1 mouse cellular context compared by ENCODE assay signal in the genomic region with DNA sequence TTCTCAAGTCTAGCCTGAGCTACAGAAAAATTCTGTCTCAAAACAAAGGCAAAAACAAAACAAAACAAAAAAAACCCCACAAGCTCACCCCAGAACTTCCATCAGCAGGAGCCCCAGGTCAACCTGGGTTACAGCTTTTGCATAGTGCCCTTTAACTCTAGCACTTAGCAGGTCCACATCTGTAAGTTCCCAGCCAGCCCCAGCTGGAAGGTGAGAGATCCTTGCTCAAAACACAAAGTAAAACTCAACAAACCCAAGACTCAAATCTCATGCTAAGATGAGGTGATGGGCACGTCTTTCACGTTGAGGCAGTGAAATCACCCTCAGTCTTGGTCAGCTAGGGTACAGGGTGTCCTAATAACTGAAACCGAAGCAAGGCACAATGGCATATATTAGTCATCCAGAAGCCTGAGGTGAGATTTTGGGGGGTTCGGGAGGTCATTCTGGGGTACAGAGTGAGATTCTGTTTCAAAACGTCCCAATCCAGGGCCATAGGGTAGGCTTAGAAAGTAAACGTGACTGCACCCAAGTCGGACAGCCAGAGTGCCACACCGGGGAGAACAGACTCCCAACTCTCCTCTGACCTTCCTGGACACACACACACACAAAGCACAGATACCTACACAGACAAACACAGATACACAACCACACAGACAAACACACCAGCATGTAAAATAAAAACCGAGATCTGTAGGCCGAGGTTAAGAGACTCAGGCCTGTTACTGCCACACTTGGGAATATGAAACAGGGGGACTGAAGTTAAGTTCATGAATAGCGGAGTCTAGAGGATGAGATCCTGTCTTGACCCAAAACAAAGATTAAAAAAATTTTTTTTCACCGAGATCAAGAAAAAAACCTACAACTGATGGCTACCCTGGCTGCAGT.
TF ChIP-seq lines count a peak whose summit lies in the region.

No protein-coding gene starts in this region.

TF ChIP-seq in CH12.LX, 34 proteins besides CTCF, POLR2A, EP300 and RAD21:
- TF ChIP-seq MYC (IDR thresholded peaks at IDR 0.05; ENCODE audit: low read depth, low read length) (no peak; the same call in 1 of the 2 replicates), ZKSCAN1 (IDR thresholded peaks at IDR 0.05; ENCODE audit: borderline replicate concordance, low read depth, low read length) (peak; percentile 17; the same call in 1 of the 2 replicates), JUN (IDR thresholded peaks at IDR 0.05; ENCODE audit: insufficient read depth, low read depth, low read length) (no peak), BHLHE40 (IDR thresholded peaks at IDR 0.05; ENCODE audit: low read depth, low read length) (peak; percentile 70), UBTF (IDR thresholded peaks at IDR 0.05; ENCODE audit: low read depth, low read length) (0 out of 2 replicates have a peak, but pooled peaks have one; percentile 18), MXI1 (IDR thresholded peaks at IDR 0.05; ENCODE audit: low read depth, low read length) (no peak; the same call in 1 of the 2 replicates), MAX (IDR thresholded peaks at IDR 0.05; ENCODE audit: low read length) (no peak), E2F4 (IDR thresholded peaks at IDR 0.05; ENCODE audit: insufficient replicate concordance, low read depth, low read length) (no peak), ZMIZ1 (IDR thresholded peaks at IDR 0.05; ENCODE audit: low read depth, low read length) (peak; percentile 20; the same call in 1 of the 2 replicates), KAT2A (IDR thresholded peaks at IDR 0.05; ENCODE audit: insufficient replicate concordance, low read length) (no peak), NRF1 (IDR thresholded peaks at IDR 0.05; ENCODE audit: low read depth, low read length) (no peak), ELF1 (IDR thresholded peaks at IDR 0.05; ENCODE audit: low read depth, low read length) (no peak), HCFC1 (IDR thresholded peaks at IDR 0.05; ENCODE audit: low read depth, low read length) (no peak), CHD1 (IDR thresholded peaks at IDR 0.05; ENCODE audit: low read depth, low read length) (0 out of 2 replicates have a peak, but pooled peaks have one; percentile 91), USF2 (conservative IDR thresholded peaks at IDR 0.05; ENCODE audit: low read depth, low read length) (no peak), TBP (conservative IDR thresholded peaks at IDR 0.05; ENCODE audit: low read depth, low read length) (0 out of 2 replicates have a peak, but pooled peaks have one; percentile 9), SIN3A (IDR thresholded peaks at IDR 0.05; ENCODE audit: low read length) (peak; percentile 27; the same call in 1 of the 2 replicates), POLR2AphosphoS2 (IDR thresholded peaks at IDR 0.05; ENCODE audit: low read depth, low read length) (peak; percentile 10; the same call in 1 of the 2 replicates), GABPA (IDR thresholded peaks at IDR 0.05; ENCODE audit: insufficient replicate concordance, low read depth, low read length) (no peak), TCF12 (IDR thresholded peaks at IDR 0.05; ENCODE audit: low read depth, low read length) (peak; percentile 45; the same call in 1 of the 2 replicates)
